Mouse (Mus musculus): Measurements from ENCODE around the gene Slc36a1.

DNA sequence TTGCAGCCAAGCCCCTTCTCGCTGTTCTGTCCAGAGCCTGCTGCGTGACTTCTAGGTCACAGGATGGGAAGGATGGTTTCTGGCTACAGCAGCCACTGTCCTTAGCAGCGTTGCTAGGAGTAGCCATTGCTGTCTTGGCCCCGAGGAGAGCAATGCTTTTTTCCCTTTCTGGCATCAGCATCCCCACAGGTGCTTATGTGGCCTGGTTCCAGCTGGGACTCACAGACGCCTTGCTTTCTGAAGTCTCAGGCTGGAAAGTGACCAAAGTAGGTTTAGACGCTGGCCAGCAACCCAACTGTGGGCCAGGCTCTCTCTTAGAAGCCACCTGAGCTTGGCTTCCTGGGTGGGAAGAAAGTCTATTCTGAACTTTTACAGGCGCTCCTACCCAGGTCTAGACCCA, 30.1 kb downstream of the Slc36a1 start:
- TF ChIP-seq CTCF (conservative IDR thresholded peaks at IDR 0.05; ENCODE audit: low read length) = no peak
- no peak for TF ChIP-seq NANOG (IDR thresholded peaks at IDR 0.05; ENCODE audit: borderline replicate concordance, low read length)
